Mouse (Mus musculus) E14TG2a.4 (cell line): Measurements from ENCODE around the gene Slc7a14.

ENCODE experiments used
- CTCF ChIP-seq: conservative IDR thresholded peaks from 2 replicates; pipeline ENCODE4 v1.5.1; 2014; ENCODE audit warnings: low read length
- NANOG ChIP-seq: IDR thresholded peaks from 2 replicates; pipeline ENCODE4 v1.6.1; 2014; ENCODE audit warnings: borderline replicate concordance, low read length, mixed read lengths
- POU5F1 ChIP-seq: IDR thresholded peaks from 2 replicates; pipeline ENCODE4 v1.6.1; 2014; ENCODE audit warnings: low read length, borderline replicate concordance

DNA sequence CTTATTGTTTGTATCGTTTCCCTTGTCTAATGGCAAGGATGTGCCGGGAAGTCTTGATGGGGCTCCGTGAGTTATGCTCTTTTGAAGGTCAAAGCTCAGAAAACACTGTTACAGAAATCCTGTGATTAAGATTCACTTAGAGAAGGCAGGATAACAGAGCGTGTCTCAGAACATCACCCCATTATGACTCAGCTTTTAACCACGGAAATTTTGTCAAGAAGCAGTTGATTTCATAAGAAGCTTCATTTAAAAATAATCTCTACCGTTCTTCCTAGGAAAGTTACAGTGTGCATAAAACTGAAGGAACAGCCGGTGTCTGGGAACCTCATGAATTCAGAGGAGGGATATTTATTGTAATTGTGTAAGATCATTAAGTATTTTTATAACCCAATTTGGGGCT, 90.7 kb downstream of the Slc7a14 start:
- TF ChIP-seq CTCF (no peak), POU5F1 (no peak), NANOG (no peak)
